Mouse (Mus musculus): ENCODE data around the gene Scgb1c1. TPM values are rescaled to one million over a fixed set of nuclear protein-coding genes. Genes with fewer than 3 reads are reported as not detected.
A peak's percentile ranks its signal among the peaks of the same experiment; 100 is the strongest.

Scgb1c1 gene
- polyA plus RNA-seq, 1 experiment from 2014 or later = not detected

DNA sequence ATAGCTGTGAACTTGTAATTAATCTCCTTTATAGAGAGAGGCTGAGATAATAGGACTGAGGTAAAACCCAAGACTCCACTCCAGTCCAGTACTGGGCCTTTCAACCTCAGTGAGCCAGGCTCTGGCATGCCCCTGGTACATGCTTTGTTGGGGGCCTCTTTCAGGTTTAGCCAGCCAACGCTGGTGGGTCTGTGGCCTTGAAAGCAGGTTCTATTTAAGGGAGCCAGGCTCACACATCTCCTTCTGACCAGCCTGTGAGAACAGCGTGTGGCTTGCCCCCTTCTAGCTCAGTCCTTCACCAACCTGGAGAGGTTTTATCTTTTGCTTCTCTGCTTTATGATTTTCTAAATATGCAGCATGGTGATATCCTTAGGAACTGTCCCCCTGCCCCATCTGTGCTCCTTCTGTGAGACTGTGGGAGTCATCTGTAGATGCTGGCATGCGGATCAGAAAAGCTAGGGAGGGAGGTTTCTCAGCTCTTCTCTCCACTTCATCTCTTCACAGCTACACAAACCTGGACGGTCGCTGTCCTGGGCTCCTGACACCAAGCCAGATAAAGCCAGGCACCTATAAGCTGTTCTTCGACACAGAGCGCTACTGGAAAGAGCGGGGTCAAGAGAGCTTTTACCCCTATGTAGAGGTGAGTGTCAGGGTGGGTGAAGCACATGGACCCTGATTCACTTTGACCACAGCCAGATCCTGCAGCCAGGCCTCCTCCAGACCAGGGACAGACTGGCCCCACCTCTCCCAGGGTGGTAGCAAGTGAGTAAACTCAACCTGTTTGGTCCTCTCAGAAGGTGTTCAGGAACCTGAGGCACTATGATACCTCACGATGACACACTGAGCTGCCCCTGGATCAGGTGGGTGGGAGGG lies 8.9 kb upstream of the Scgb1c1 start:
- Histone ChIP-seq H3K27me3 (ENCODE audit: control insufficient read depth, insufficient read depth, low read length) (no peaks in the 10 kb centered on the region; the same call in 1 of the 2 replicates), H3K9ac (ENCODE audit: low read length) (no peak overlapping the region), H3K36me3 (ENCODE audit: control insufficient read depth, insufficient read depth, low read length) (no peaks in the 10 kb centered on the region), H3K9me3 (replicated peaks; ENCODE audit: control insufficient read depth, low read length) (no peaks in the 10 kb centered on the region), H3K4me1 (ENCODE audit: control insufficient read depth, insufficient read depth, low read length) (0 out of 2 replicates have a peak, but pooled peaks cover 7% of the 10 kb centered on the region), H3K4me2 (ENCODE audit: low read depth, low read length) (no peak overlapping the region), H3K4me3 (replicated peaks; ENCODE audit: low read length) (no peak overlapping the region), H3K27ac (ENCODE audit: low read length) (no peak overlapping the region)
- 76% methylated on average over 9 of the region's 9 CpGs for WGBS
- ATAC-seq (ENCODE audit: insufficient read depth, low FRiP score) = no peak

DNA sequence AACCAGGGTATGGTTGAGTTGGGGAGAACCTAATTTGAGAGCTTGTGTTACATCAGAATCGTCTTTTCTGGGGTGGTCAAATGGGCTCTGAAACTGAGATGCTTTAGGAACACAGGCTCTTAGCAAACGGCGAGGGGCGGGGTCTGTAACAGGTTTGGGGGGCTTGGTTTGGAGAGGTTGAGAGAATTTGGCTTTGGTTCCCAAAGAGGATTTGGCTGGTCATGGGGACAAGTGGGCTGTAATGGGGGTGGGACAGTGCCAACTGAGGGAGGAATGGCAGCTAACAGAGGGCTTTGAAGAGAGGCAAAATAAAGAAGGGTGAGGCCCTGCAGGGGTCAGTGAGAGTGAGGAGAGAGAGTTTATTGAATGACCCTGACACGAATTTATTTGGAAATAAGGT lies 5.8 kb upstream of the Scgb1c1 start:
- Histone ChIP-seq H3K9ac (ENCODE audit: low read length) (no peak overlapping the region), H3K27me3 (ENCODE audit: control insufficient read depth, insufficient read depth, low read length) (no peaks in the 10 kb centered on the region; the same call in none of the 2 replicates), H3K4me1 (ENCODE audit: control insufficient read depth, insufficient read depth, low read length) (0 out of 2 replicates have a peak, but pooled peaks cover 7% of the 10 kb centered on the region), H3K36me3 (ENCODE audit: control insufficient read depth, insufficient read depth, low read length) (no peaks in the 10 kb centered on the region), H3K4me2 (ENCODE audit: low read depth, low read length) (no peak overlapping the region), H3K4me3 (replicated peaks; ENCODE audit: low read length) (no peak overlapping the region), H3K9me3 (replicated peaks; ENCODE audit: control insufficient read depth, low read length) (no peaks in the 10 kb centered on the region), H3K27ac (ENCODE audit: low read length) (no peak overlapping the region)
- WGBS = 52% methylated on average over 5 of the region's 5 CpGs
- ATAC-seq (ENCODE audit: insufficient read depth, low FRiP score) = no peak

DNA sequence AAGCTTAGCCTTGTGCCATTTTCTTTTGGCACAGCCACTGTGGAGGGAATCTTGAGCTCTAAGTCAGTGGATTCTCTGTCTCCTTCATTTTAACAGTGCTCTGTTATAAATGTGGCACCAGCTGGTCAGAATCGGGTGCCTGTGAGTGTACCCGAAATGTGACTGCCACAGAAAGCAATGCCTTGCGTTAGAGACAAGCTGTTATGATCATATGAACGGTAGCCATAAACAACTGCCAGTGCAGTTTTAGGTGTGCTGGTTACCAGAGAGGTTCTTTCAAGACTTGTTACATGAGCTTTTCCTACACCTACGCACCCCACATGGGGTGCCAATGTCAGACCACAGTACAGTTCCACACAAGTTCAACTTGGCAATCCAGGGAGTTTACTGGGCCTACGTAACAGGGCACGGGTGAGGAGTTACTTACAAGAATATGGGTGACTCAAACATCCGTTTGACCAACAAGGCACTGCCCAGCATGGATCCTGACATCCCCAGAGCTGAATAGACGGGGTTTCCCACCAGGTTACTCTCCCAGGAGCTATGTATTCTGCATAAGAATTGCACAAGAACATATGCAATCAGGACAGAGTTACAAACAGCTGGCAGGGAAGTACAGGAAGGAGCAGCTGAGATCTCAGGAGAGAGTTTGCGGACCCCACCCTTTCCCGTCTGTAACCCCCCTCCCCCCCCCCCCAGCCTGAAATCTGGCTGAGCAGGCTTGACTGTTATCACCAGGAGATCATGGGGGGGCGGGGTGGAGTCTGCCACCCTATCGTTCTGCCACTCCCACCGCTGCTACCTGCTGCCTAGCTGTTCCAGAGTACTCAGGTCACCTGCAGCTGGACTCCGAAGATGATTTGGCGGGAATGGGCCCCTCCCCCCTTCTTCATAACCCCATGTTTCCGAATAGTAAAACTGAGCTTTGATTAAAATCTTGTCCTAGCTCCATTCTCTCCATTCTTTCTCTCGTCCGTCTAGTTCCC lies 4.3 kb upstream of the Scgb1c1 start:
- Histone ChIP-seq H3K4me1 (ENCODE audit: control insufficient read depth, insufficient read depth, low read length) (no peaks in the 10 kb centered on the region), H3K4me3 (replicated peaks; ENCODE audit: low read length) (no peak overlapping the region), H3K27me3 (ENCODE audit: control insufficient read depth, insufficient read depth, low read length) (no peaks in the 10 kb centered on the region; the same call in none of the 2 replicates), H3K36me3 (ENCODE audit: control insufficient read depth, insufficient read depth, low read length) (no peaks in the 10 kb centered on the region), H3K9me3 (replicated peaks; ENCODE audit: control insufficient read depth, low read length) (no peaks in the 10 kb centered on the region), H3K4me2 (ENCODE audit: low read depth, low read length) (no peak overlapping the region), H3K27ac (ENCODE audit: low read length) (no peak overlapping the region), H3K9ac (ENCODE audit: low read length) (no peak overlapping the region)
- peak; percentile 44; the same call in 1 of the 2 replicates for ATAC-seq (ENCODE audit: insufficient read depth, low FRiP score)
- 39% methylated on average over 16 of the region's 19 CpGs for WGBS

DNA sequence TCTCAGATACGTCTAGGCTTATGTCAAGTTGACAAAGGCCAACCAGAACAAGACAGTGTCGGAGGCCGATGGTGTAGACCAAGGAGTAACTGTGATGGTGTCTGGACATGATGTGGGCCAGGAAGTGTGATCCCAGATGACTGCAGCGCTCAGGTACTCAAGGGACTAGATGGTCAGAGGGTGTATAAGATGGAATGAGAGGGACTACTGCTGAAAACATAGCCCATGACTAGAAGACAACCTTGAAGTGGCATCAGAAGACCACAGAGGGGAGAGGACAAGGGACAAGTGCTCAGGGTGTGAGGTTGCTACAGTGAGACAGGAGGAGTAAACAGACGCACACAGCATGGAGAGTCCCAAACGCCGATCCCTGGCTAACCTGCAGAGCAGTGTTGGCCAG lies 1.5 kb upstream of the Scgb1c1 start:
- Histone ChIP-seq H3K4me2 (ENCODE audit: low read depth, low read length) (no peak overlapping the region), H3K36me3 (ENCODE audit: control insufficient read depth, insufficient read depth, low read length) (no peaks in the 10 kb centered on the region), H3K9ac (ENCODE audit: low read length) (no peak overlapping the region), H3K27ac (ENCODE audit: low read length) (no peak overlapping the region), H3K9me3 (replicated peaks; ENCODE audit: control insufficient read depth, low read length) (no peaks in the 10 kb centered on the region), H3K27me3 (ENCODE audit: control insufficient read depth, insufficient read depth, low read length) (no peaks in the 10 kb centered on the region; the same call in none of the 2 replicates), H3K4me1 (ENCODE audit: control insufficient read depth, insufficient read depth, low read length) (no peaks in the 10 kb centered on the region), H3K4me3 (replicated peaks; ENCODE audit: low read length) (no peak overlapping the region)
- no peak for ATAC-seq (ENCODE audit: insufficient read depth, low FRiP score)
- 64% methylated on average over 7 of the region's 7 CpGs for WGBS

DNA sequence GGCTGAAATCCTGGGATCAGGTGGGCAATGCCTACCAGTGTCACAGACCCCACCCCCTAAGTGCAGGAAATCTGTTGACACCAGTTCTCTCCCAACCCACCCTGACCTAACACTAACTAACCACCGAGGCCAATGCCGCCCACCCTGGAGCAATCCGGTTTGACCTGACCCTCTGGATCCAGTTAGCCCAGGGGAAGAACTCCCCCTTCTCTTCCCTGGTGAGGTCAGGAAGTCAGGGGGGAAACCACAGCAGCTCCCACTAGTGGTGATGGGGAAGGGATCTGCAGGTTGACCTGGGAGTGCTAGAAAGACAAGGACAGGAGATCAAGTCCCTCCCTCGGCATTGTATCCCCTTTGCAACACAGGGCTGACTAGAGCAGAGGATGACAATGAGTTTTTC lies 336 bp downstream of the Scgb1c1 start:
- Histone ChIP-seq H3K27me3 (ENCODE audit: control insufficient read depth, insufficient read depth, low read length) (no peaks in the 10 kb centered on the region; the same call in none of the 2 replicates), H3K9ac (ENCODE audit: low read length) (no peak overlapping the region), H3K36me3 (ENCODE audit: control insufficient read depth, insufficient read depth, low read length) (no peaks in the 10 kb centered on the region), H3K4me1 (ENCODE audit: control insufficient read depth, insufficient read depth, low read length) (no peaks in the 10 kb centered on the region), H3K4me2 (ENCODE audit: low read depth, low read length) (no peak overlapping the region), H3K4me3 (replicated peaks; ENCODE audit: low read length) (no peak overlapping the region), H3K9me3 (replicated peaks; ENCODE audit: control insufficient read depth, low read length) (no peaks in the 10 kb centered on the region), H3K27ac (ENCODE audit: low read length) (no peak overlapping the region)
- WGBS = 66% methylated on average over 4 of the region's 4 CpGs
- ATAC-seq (ENCODE audit: insufficient read depth, low FRiP score) = no peak

DNA sequence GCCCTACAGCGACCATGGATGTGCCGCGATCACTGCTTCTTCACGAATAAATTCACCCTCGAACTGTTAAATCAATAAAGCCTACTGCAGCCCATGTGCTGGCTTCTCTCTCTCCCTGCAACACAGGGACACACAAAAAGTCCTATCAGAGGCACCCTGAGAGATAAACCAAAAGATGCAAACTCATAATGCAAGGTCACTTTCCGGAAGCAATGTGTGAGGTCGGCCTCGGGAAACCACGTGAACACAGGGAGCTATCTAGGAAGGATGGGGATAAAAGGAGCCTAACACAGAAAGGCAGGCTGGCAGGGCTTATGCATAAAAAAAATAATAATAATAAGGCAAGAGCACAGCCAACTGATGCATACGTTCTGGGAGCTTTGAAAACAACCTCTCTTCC lies 1.3 kb downstream of the Scgb1c1 start:
- Histone ChIP-seq H3K27ac (ENCODE audit: low read length) (no peak overlapping the region), H3K4me3 (replicated peaks; ENCODE audit: low read length) (no peak overlapping the region), H3K4me2 (ENCODE audit: low read depth, low read length) (no peak overlapping the region), H3K27me3 (ENCODE audit: control insufficient read depth, insufficient read depth, low read length) (no peaks in the 10 kb centered on the region; the same call in 1 of the 2 replicates), H3K4me1 (ENCODE audit: control insufficient read depth, insufficient read depth, low read length) (no peaks in the 10 kb centered on the region), H3K36me3 (ENCODE audit: control insufficient read depth, insufficient read depth, low read length) (peaks cover 4% of the 10 kb centered on the region; the same call in 1 of the 2 replicates), H3K9me3 (replicated peaks; ENCODE audit: control insufficient read depth, low read length) (no peaks in the 10 kb centered on the region), H3K9ac (ENCODE audit: low read length) (no peak overlapping the region)
- WGBS = 80% methylated on average over 10 of the region's 10 CpGs
- ATAC-seq (ENCODE audit: insufficient read depth, low FRiP score) = no peak

DNA sequence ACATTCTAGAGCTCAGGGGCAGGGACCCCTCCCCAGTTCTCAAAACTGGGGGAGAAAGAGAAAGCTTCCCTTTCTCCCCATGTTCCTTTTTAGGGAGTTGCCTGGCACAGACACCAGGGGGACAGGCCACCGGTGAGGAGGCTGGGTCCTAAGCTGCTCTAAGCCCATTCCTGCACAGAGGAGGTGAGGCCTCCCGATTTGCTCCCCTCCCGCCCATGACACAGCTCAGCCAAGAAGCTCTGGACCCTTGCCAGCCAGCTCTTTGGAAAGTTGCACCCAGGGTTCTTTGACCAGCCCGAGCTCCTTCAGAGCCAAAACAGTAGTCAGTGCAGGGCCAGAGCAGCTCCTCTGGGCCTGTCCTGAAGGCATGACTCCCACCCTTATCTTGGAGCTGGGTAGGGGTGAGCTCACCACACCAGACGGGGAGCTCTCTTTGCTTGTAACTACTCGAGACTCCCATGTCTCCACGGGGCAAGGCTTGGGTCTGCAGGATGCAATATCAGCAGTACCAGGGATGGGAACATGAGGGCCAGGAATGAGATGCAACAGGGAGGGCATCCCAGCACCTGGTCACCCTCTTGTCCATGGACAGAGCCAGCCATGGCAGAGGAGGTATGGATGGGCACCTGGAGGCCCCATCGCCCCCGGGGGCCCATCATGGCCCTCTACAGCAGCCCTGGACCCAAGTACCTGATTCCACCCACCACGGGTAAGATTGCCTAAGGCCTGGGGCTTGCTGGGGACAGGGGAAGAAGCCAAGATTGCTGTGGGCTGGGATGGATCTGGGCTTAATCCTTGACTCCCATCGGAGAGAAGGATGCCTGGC lies 2.6 kb downstream of the Scgb1c1 start, which contains the start of gene Odf3:
Odf3 (plus strand) TSS at position 51 of the 826 bp plus-strand sequence.
- H3K36me3 ChIP-seq (ENCODE audit: control insufficient read depth, insufficient read depth, low read length) = peaks cover 9% of the 10 kb centered on the region; the same call in 1 of the 2 replicates
- no peak within 1 kb of the TSS for H3K4me2 ChIP-seq (ENCODE audit: low read depth, low read length)
- WGBS = 55% methylated on average over 11 of the region's 11 CpGs
- no peaks in the 10 kb centered on the region; the same call in 1 of the 2 replicates for H3K27me3 ChIP-seq (ENCODE audit: control insufficient read depth, insufficient read depth, low read length)
- H3K27ac ChIP-seq (ENCODE audit: low read length) = no peak within 1 kb of the TSS
- peak within 1 kb of the TSS; percentile 0 for H3K9ac ChIP-seq (ENCODE audit: low read length)
- H3K4me1 ChIP-seq (ENCODE audit: control insufficient read depth, insufficient read depth, low read length) = no peaks in the 10 kb centered on the region
- no peak for ATAC-seq (ENCODE audit: insufficient read depth, low FRiP score)
- no peaks in the 10 kb centered on the region for H3K9me3 ChIP-seq (replicated peaks; ENCODE audit: control insufficient read depth, low read length)
- H3K4me3 ChIP-seq (replicated peaks; ENCODE audit: low read length) = no peak within 1 kb of the TSS

DNA sequence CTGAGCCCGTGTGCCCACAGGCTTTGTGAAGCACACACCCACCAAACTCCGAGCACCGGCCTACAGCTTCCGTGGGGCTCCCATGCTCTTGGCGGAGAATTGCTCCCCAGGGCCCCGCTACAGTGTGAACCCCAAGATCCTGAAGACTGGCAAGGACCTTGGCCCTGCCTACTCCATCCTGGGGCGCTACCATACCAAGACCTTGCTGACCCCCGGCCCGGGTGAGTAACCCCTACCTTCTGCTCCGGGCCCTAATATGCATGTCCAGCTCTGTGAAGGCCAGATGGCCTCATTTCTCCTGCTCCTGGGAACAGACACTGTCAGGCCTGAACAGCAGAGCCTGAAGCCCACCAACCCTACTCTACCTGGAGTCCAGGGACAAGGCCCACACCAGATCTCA lies 3.2 kb downstream of the Scgb1c1 start:
- Histone ChIP-seq H3K9me3 (replicated peaks; ENCODE audit: control insufficient read depth, low read length) (no peaks in the 10 kb centered on the region), H3K27ac (ENCODE audit: low read length) (no peak overlapping the region), H3K4me3 (replicated peaks; ENCODE audit: low read length) (no peak overlapping the region), H3K36me3 (ENCODE audit: control insufficient read depth, insufficient read depth, low read length) (peaks cover 10% of the 10 kb centered on the region), H3K9ac (ENCODE audit: low read length) (peak overlapping the region; percentile 0; the same call in 1 of the 2 replicates), H3K4me1 (ENCODE audit: control insufficient read depth, insufficient read depth, low read length) (no peaks in the 10 kb centered on the region), H3K4me2 (ENCODE audit: low read depth, low read length) (no peak overlapping the region), H3K27me3 (ENCODE audit: control insufficient read depth, insufficient read depth, low read length) (no peaks in the 10 kb centered on the region; the same call in 1 of the 2 replicates)
- ATAC-seq (ENCODE audit: insufficient read depth, low FRiP score) = no peak
- 85% methylated on average over 10 of the region's 10 CpGs for WGBS
